ENCODE assay signal across 8 mouse cellular contexts in genomic region chr8:125909661-125910364, GRCm38 (mm10). TPM values are rescaled to one million over a fixed set of nuclear protein-coding genes. Genes with fewer than 3 reads are reported as not detected.
DNase-seq lines count a peak whose midpoint lies in the region; ATAC-seq lines count a peak whose summit lies in the region.

No protein-coding gene starts in this region.

- 4% methylated on average over 30 of the region's 30 CpGs for WGBS in forebrain, embryonic 15.5 days
- WGBS in intestine, embryonic 14.5 days: 4% methylated on average over 30 of the region's 30 CpGs
- WGBS in liver, embryonic 15.5 days (ENCODE audit: insufficient replicate concordance): 4% methylated on average over 30 of the region's 30 CpGs

- H3K4me1 ChIP-seq in forebrain, embryonic 15.5 days: peaks cover 18% of the 10 kb centered on the region
- H3K4me1 ChIP-seq in intestine, embryonic 14.5 days (replicated peaks; ENCODE audit: control insufficient read depth, insufficient read depth, low read length): no peaks in the 10 kb centered on the region; the same call in 1 of the 2 replicates
- 0 out of 2 replicates have a peak, but pooled peaks cover 4% of the 10 kb centered on the region for H3K4me1 ChIP-seq in liver, embryonic 15.5 days (replicated peaks)

- H3K4me3 ChIP-seq in forebrain, embryonic 15.5 days: peak overlapping the region; percentile 58
- H3K4me3 ChIP-seq in intestine, embryonic 14.5 days (ENCODE audit: low read depth, low read length): peak overlapping the region; percentile 54
- peak overlapping the region; percentile 40 for H3K4me3 ChIP-seq in liver, embryonic 15.5 days (replicated peaks)

- H3K9ac ChIP-seq in forebrain, embryonic 15.5 days (replicated peaks): no peak overlapping the region
- no peak overlapping the region for H3K9ac ChIP-seq in intestine, embryonic 14.5 days (ENCODE audit: low read length)
- H3K9ac ChIP-seq in liver, embryonic 15.5 days: no peak overlapping the region

- no peaks in the 10 kb centered on the region for H3K36me3 ChIP-seq in forebrain, embryonic 15.5 days
- H3K36me3 ChIP-seq in intestine, embryonic 14.5 days (ENCODE audit: control insufficient read depth, insufficient read depth, low read length): no peaks in the 10 kb centered on the region
- H3K36me3 ChIP-seq in liver, embryonic 15.5 days (replicated peaks): no peaks in the 10 kb centered on the region

- no peaks in the 10 kb centered on the region for H3K9me3 ChIP-seq in forebrain, embryonic 15.5 days
- H3K9me3 ChIP-seq in intestine, embryonic 14.5 days (ENCODE audit: control insufficient read depth, low read length): no peaks in the 10 kb centered on the region
- no peaks in the 10 kb centered on the region for H3K9me3 ChIP-seq in liver, embryonic 15.5 days (replicated peaks)

- H3K27ac ChIP-seq in forebrain, embryonic 15.5 days (replicated peaks): no peak overlapping the region
- no peak overlapping the region for H3K27ac ChIP-seq in intestine, embryonic 14.5 days (ENCODE audit: low read depth)
- no peak overlapping the region for H3K27ac ChIP-seq in liver, embryonic 15.5 days (replicated peaks)

- H3K4me2 ChIP-seq in forebrain, embryonic 15.5 days (replicated peaks): peak overlapping the region; percentile 99
- peak overlapping the region; percentile 94 for H3K4me2 ChIP-seq in intestine, embryonic 14.5 days (ENCODE audit: low read length)
- H3K4me2 ChIP-seq in liver, embryonic 15.5 days: peak overlapping the region; percentile 65

- no peak for ATAC-seq in forebrain, embryonic 15.5 days (replicated peaks)
- ATAC-seq in intestine, embryonic 14.5 days (replicated peaks; ENCODE audit: low FRiP score, low TSS enrichment, low read depth): peak; percentile 90
- ATAC-seq in liver, embryonic 15.5 days (ENCODE audit: insufficient read depth): peak; percentile 57

- peak; percentile 19 for DNase-seq in cerebellum, adult 9-11 months
- DNase-seq in cerebellum, adult 11-12 months: no peak
- no peak for DNase-seq in intestine, embryonic 14.5 days (ENCODE audit: low spot score)
- peak; percentile 64 for DNase-seq in ovary, adult 18-20 months (ENCODE audit: low spot score)
- DNase-seq in thymus, postnatal 4 days: no peak
- no peak for DNase-seq in layer of hippocampus, postnatal 14 days (ENCODE audit: low spot score in 2 of 2)

- H3K27me3 ChIP-seq in forebrain, embryonic 15.5 days: peaks cover 55% of the 10 kb centered on the region
- peaks cover 55% of the 10 kb centered on the region for H3K27me3 ChIP-seq in intestine, embryonic 14.5 days (replicated peaks; ENCODE audit: control insufficient read depth, insufficient read depth, low read length)
- peaks cover 58% of the 10 kb centered on the region for H3K27me3 ChIP-seq in liver, embryonic 15.5 days

RNA-seq across cellular contexts. Expression of gene Map3k21, which starts 0.4 kb away (rescaled TPM):
- 0.20 and 0.50 TPM in 2 replicates for polyA plus RNA-seq in forebrain, embryonic 15.5 days (2015; fragmentation: Nextera tagmentation; extraction: Ambion mirVana)
- polyA plus RNA-seq in intestine, embryonic 14.5 days (2014; fragmentation: Nextera tagmentation; extraction: Ambion mirVana): 3.9 and 4.7 TPM in 2 replicates
- 0.07 and 0.20 TPM in 2 replicates for polyA plus RNA-seq in liver, embryonic 15.5 days (2015; fragmentation: Nextera tagmentation; extraction: Ambion mirVana)
- 1 to 10 TPM; 1.7 TPM for total RNA-seq in layer of hippocampus, postnatal 14 days (2021)

RNA-seq across cellular contexts. Expression of gene Pcnx2, which starts 11.7 kb away (rescaled TPM):
- 3.8 and 4.2 TPM in 2 replicates for polyA plus RNA-seq in forebrain, embryonic 15.5 days (2015; fragmentation: Nextera tagmentation; extraction: Ambion mirVana)
- polyA plus RNA-seq in intestine, embryonic 14.5 days (2014; fragmentation: Nextera tagmentation; extraction: Ambion mirVana): 0.08 and 0.17 TPM in 2 replicates
- 0.05 and 0.09 TPM in 2 replicates for polyA plus RNA-seq in liver, embryonic 15.5 days (2015; fragmentation: Nextera tagmentation; extraction: Ambion mirVana)
- 10 to 100 TPM; 56.1 to 65.9 TPM for total RNA-seq in layer of hippocampus, postnatal 14 days (2021)

Comparison
In these comparisons a context has a peak if more than half of its experiments do, and no peak if none do; other contexts are left out.
1. DNase-seq: peak in cerebellum, adult 9-11 months (single experiment) and ovary, adult 18-20 months (single experiment); none in cerebellum, adult 11-12 months (single experiment), intestine, embryonic 14.5 days (single experiment), thymus, postnatal 4 days (single experiment) and layer of hippocampus, postnatal 14 days (0 of 2).
2. Peak in every context shown above with its lines, with median percentiles within 50 percentile points of each other: H3K4me2 ChIP-seq and H3K4me3 ChIP-seq.